Comparison of ENCODE assay signal across 8 mouse cellular contexts in genomic region chr19:47314076-47314941, GRCm38 (mm10).
A peak's percentile ranks its signal among the peaks of the same experiment; 100 is the strongest.
DNase-seq lines count a peak whose midpoint lies in the region; ATAC-seq and TF ChIP-seq lines count a peak whose summit lies in the region.

No protein-coding gene starts in this region.

- no peaks in the 10 kb centered on the region for H3K9me3 ChIP-seq in heart, embryonic 15.5 days (replicated peaks)
- no peaks in the 10 kb centered on the region for H3K9me3 ChIP-seq in stomach, postnatal 0 days (ENCODE audit: control insufficient read depth, low read length)

- peak overlapping the region; percentile 85 for H3K9ac ChIP-seq in heart, embryonic 15.5 days
- H3K9ac ChIP-seq in stomach, postnatal 0 days (ENCODE audit: low read length), result peak overlapping the region; percentile 91

- H3K4me2 ChIP-seq in heart, embryonic 15.5 days, result peak overlapping the region; percentile 89
- H3K4me2 ChIP-seq in stomach, postnatal 0 days (replicated peaks; ENCODE audit: low read depth), result peak overlapping the region; percentile 88

- H3K4me3 ChIP-seq in thymus, adult 2 months (ENCODE audit: control insufficient read depth, insufficient read depth, low read length), result no peak overlapping the region
- H3K4me3 ChIP-seq in embryonic fibroblast, embryonic 13.5 days (ENCODE audit: insufficient read depth, low read length), result peak overlapping the region; percentile 59
- peak overlapping the region; percentile 59 for H3K4me3 ChIP-seq in heart, embryonic 15.5 days
- peak overlapping the region; percentile 60 for H3K4me3 ChIP-seq in stomach, postnatal 0 days (ENCODE audit: low read depth, low read length)

- no peaks in the 10 kb centered on the region for H3K36me3 ChIP-seq in thymus, adult 2 months (ENCODE audit: control insufficient read depth, insufficient read depth, low read length)
- peaks cover 8% of the 10 kb centered on the region; the same call in 1 of the 2 replicates for H3K36me3 ChIP-seq in heart, embryonic 15.5 days
- no peaks in the 10 kb centered on the region; the same call in 1 of the 2 replicates for H3K36me3 ChIP-seq in stomach, postnatal 0 days (ENCODE audit: control insufficient read depth, insufficient read depth, low read length)

- TF ChIP-seq POLR2A in thymus, adult 2 months (IDR thresholded peaks at IDR 0.05; ENCODE audit: control insufficient read depth, extremely low read depth, insufficient read depth, low read length, poor library complexity), result no peak
- peak; percentile 99 for TF ChIP-seq POLR2A in embryonic fibroblast, embryonic 13.5 days (IDR thresholded peaks at IDR 0.05; ENCODE audit: low read depth, low read length)

- no peaks in the 10 kb centered on the region for H3K27me3 ChIP-seq in thymus, adult 2 months (ENCODE audit: control insufficient read depth, insufficient read depth, low read length)
- no peaks in the 10 kb centered on the region for H3K27me3 ChIP-seq in heart, embryonic 15.5 days
- H3K27me3 ChIP-seq in stomach, postnatal 0 days (ENCODE audit: control insufficient read depth, insufficient read depth, low read length), result no peaks in the 10 kb centered on the region

- H3K27ac ChIP-seq in thymus, adult 2 months (ENCODE audit: control insufficient read depth, insufficient read depth, low read length), result no peak overlapping the region; the same call in 1 of the 2 replicates
- H3K27ac ChIP-seq in embryonic fibroblast, embryonic 13.5 days (ENCODE audit: insufficient read depth, low read length), result peak overlapping the region; percentile 97
- peak overlapping the region; percentile 95 for H3K27ac ChIP-seq in heart, embryonic 15.5 days
- H3K27ac ChIP-seq in stomach, postnatal 0 days (replicated peaks), result peak overlapping the region; percentile 97

- TF ChIP-seq CTCF in thymus, adult 2 months (IDR thresholded peaks at IDR 0.05; ENCODE audit: borderline replicate concordance, control insufficient read depth, extremely low read depth, insufficient read depth, low read length, poor library complexity), result no peak
- no peak for TF ChIP-seq CTCF in embryonic fibroblast, embryonic 13.5 days (IDR thresholded peaks at IDR 0.05; ENCODE audit: borderline replicate concordance, insufficient read depth, low read length)
- no peak for TF ChIP-seq CTCF in stomach, postnatal 0 days (IDR thresholded peaks at IDR 0.05; ENCODE audit: low read depth)

- peaks cover 3% of the 10 kb centered on the region; the same call in 1 of the 2 replicates for H3K4me1 ChIP-seq in thymus, adult 2 months (replicated peaks; ENCODE audit: control insufficient read depth, insufficient read depth, low read length)
- peaks cover 36% of the 10 kb centered on the region for H3K4me1 ChIP-seq in embryonic fibroblast, embryonic 13.5 days (ENCODE audit: control insufficient read depth, insufficient read depth, low read length)
- peaks cover 96% of the 10 kb centered on the region for H3K4me1 ChIP-seq in heart, embryonic 15.5 days (replicated peaks)
- H3K4me1 ChIP-seq in stomach, postnatal 0 days (replicated peaks; ENCODE audit: control insufficient read depth, insufficient read depth), result peaks cover 23% of the 10 kb centered on the region

- DNase-seq in thymus, adult 2 months, result peak; percentile 27
- no peak for DNase-seq in thymus, postnatal 0 days (ENCODE audit: low spot score)
- peak; percentile 85 for DNase-seq in kidney, postnatal 10 days
- peak; percentile 81 to 91 for DNase-seq in lung, postnatal 4 days
- peak; percentile 81 for DNase-seq in stomach, postnatal 0 days (ENCODE audit: low spot score)
- DNase-seq in right cerebral cortex, postnatal 4 days, result no peak

- peak; percentile 81 for ATAC-seq in heart, embryonic 15.5 days (replicated peaks; ENCODE audit: insufficient number of reproducible peaks, insufficient read depth, low FRiP score, low read depth)
- peak; percentile 66 for ATAC-seq in stomach, postnatal 0 days (ENCODE audit: low FRiP score, low TSS enrichment)

- WGBS in thymus, adult 2 months, result 30% methylated on average over 49 of the region's 49 CpGs
- WGBS in heart, embryonic 15.5 days, result 11% methylated on average over 48 of the region's 49 CpGs
- 7% methylated on average over 46 of the region's 49 CpGs for WGBS in stomach, postnatal 0 days

- TF ChIP-seq EP300 in stomach, postnatal 0 days (optimal IDR thresholded peaks at IDR 0.05), result no peak

Comparison
In these comparisons a context has a peak if more than half of its experiments do, and no peak if none do; other contexts are left out.
1. DNase-seq: peak in thymus, adult 2 months (single experiment), kidney, postnatal 10 days (single experiment), lung, postnatal 4 days (2 of 2) and stomach, postnatal 0 days (single experiment); none in thymus, postnatal 0 days (single experiment) and right cerebral cortex, postnatal 4 days (single experiment).